Mouse (Mus musculus): ENCODE results near the gene Mindy4b-ps. TPM values are rescaled to one million over a fixed set of nuclear protein-coding genes. Genes with fewer than 3 reads are reported as not detected.

Mindy4b-ps gene
- total RNA-seq, 2 experiments from 2014 or later = not detected

DNA sequence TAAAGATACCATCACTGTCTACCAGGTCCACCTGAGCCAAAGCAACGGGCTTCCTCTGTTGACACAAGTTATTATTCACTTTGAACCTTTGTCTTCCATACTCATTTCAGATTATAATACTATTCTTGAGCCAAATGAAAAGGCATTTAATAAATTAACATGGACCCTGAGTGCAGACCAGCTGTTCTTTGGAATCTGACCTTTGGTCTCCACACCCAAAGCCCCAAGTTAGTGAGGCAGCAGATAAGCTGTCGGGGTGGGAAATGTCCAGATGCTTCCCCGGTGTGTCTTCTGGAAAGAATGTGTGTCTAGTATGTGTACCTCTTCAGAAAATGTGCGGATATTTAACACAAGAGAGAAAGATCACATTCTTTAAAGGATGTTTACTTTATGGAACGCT is 33.1 kb downstream of the Mindy4b-ps start:
- no peak for ATAC-seq (replicated peaks; ENCODE audit: low FRiP score, poor library complexity, severe bottlenecking)

GRCm38 (mm10) chr3:58786470-58786869 is 35.6 kb downstream of the Mindy4b-ps start:
- no peak for ATAC-seq (replicated peaks; ENCODE audit: low FRiP score, poor library complexity, severe bottlenecking)

GRCm38 (mm10) chr3:58785863-58786262 is 36.2 kb downstream of the Mindy4b-ps start:
- no peak for ATAC-seq (replicated peaks; ENCODE audit: low FRiP score, poor library complexity, severe bottlenecking)

- no peak for ATAC-seq (replicated peaks; ENCODE audit: low FRiP score, poor library complexity, severe bottlenecking)
Observed at GRCm38 (mm10) chr3:58784219-58785092, 37.7 kb downstream of the Mindy4b-ps start.

- ATAC-seq (replicated peaks; ENCODE audit: low FRiP score, poor library complexity, severe bottlenecking) = no peak
Observed at GRCm38 (mm10) chr3:58783602-58784218, 38.4 kb downstream of the Mindy4b-ps start.

GRCm38 (mm10) chr3:58756429-58756828 is 65.7 kb downstream of the Mindy4b-ps start:
- ATAC-seq (replicated peaks; ENCODE audit: low FRiP score, poor library complexity, severe bottlenecking) = no peak

- ATAC-seq (replicated peaks; ENCODE audit: low FRiP score, poor library complexity, severe bottlenecking) = no peak
Observed at GRCm38 (mm10) chr3:58755769-58756168, 66.3 kb downstream of the Mindy4b-ps start.

DNA sequence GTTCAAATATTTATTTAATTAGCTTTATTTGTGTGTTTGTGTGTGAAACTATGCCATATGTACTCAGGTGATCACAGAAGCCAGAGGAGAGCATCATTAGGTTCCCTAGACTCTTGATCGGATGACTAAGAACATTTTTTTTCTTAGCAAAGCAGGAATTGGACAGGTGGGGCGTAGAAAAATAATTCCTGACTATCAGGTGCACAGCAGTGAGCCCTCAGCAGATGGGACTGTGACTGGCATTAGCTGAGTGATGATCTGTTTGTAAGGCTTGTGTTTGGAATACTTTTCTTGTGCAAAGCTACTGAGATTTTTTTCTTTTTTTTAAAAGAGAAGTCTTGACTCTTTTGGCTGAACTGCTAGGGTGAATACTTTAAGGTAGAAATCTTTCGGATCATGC is 67.8 kb downstream of the Mindy4b-ps start:
- no peak for ATAC-seq (replicated peaks; ENCODE audit: low FRiP score, poor library complexity, severe bottlenecking)

DNA sequence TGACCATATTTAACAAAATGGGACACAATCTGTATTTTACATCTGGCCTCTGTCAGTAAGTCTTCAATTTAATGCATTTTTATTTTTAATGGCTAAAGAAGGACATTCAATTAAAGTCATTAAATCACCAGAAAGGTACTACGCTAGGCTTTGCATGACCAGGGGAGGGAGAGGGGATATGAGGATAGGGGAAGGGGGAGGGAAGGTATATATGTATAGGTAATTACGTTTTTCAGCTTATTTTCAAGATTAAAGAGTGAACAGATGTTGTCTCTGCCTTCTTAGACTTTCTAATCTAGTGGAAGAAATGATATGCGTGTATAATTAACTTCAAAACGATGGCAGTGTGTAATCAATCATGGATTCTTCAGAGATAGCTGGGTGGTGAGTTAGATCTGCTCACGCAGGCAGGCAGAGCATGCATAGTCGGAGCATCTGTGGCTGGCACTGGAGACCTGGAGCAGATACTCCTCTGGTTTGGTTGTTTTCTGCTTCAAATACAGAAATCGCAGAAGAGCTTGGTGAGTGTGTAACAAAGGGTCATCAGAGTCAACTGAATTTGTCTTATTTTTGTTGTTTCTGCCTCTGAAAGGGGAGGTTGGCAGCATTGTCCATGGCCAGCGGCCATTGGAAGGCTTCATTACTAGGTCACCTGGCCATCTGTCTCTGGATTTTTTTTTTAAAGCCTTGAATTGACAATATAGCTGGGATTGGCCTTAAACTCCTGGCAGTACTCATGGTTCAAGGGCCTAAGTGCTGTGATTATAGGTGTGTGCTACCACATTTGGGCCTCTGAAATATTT is 70.1 kb downstream of the Mindy4b-ps start:
- ATAC-seq (replicated peaks; ENCODE audit: low FRiP score, poor library complexity, severe bottlenecking) = no peak

DNA sequence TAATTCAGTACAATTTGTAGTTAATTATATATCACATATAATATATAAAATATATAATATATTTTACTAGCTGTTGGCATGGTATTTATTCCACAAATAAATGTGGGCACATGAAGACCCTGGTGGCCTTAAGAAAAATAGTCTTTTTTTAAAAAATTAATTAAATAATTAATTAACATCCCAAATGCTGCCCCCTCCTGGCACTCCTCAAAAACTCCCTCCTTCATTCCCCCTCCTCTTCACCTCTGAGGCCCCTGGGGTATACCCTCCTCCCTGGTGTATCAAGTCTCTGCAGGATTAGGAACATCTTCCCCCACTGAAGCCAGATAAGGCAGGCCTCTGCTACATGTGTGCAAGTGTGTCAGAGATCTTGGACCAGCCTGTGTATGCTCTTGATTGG is 73.4 kb downstream of the Mindy4b-ps start:
- no peak for ATAC-seq (replicated peaks; ENCODE audit: low FRiP score, poor library complexity, severe bottlenecking)

GRCm38 (mm10) chr3:58747924-58748323 is 74.2 kb downstream of the Mindy4b-ps start:
- ATAC-seq (replicated peaks; ENCODE audit: low FRiP score, poor library complexity, severe bottlenecking) = no peak

DNA sequence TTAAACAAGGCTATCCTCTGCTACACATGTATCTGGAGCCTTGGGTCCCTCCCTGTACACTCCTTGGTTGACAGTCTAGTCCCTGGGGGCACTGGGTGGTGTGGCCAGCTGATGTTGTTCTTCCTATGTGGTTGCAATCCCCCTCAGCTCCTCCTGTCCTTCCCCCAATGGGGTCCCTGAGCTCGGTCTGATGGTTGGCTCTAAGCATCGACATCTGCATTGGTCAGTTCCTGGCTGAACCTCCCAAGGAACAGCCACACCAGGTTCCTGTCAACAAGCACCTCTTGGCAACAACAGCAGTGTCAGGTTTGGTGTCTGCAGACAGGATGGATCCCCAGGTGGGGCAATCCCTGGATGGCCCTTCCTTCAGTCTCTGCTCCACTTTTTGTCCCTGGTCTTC is 82.6 kb downstream of the Mindy4b-ps start:
- no peak for ATAC-seq (replicated peaks; ENCODE audit: low FRiP score, poor library complexity, severe bottlenecking)

Other genes with a start within 250 kb of the Mindy4b-ps start
- 79.7 and 85.5 TPM in 2 replicates for gene Selenot, start 245.7 kb downstream of the Mindy4b-ps start, total RNA-seq (2015; ENCODE audit: low replicate concordance)
- 109 and 119 TPM in 2 replicates for gene Selenot, start 245.7 kb downstream of the Mindy4b-ps start, total RNA-seq (2017; ENCODE audit: low replicate concordance)
- not detected in 2 replicates for gene Erich6, start 185.1 kb downstream of the Mindy4b-ps start, total RNA-seq (2015; ENCODE audit: low replicate concordance)
- gene Erich6, start 185.1 kb downstream of the Mindy4b-ps start, total RNA-seq (2017; ENCODE audit: low replicate concordance) = not detected in 2 replicates
- gene Siah2, start 129.9 kb downstream of the Mindy4b-ps start, total RNA-seq (2015; ENCODE audit: low replicate concordance) = 0.84 and 5.0 TPM in 2 replicates
- 1.5 and 2.1 TPM in 2 replicates for gene Siah2, start 129.9 kb downstream of the Mindy4b-ps start, total RNA-seq (2017; ENCODE audit: low replicate concordance)
- gene Clrn1, start 63.0 kb upstream of the Mindy4b-ps start, total RNA-seq (2015; ENCODE audit: low replicate concordance) = not detected in 2 replicates
- gene Clrn1, start 63.0 kb upstream of the Mindy4b-ps start, total RNA-seq (2017; ENCODE audit: low replicate concordance) = not detected in 2 replicates
- 0.38 and 2.1 TPM in 2 replicates for gene Med12l, start 183.5 kb upstream of the Mindy4b-ps start, total RNA-seq (2015; ENCODE audit: low replicate concordance)
- 0.28 and 0.34 TPM in 2 replicates for gene Med12l, start 183.5 kb upstream of the Mindy4b-ps start, total RNA-seq (2017; ENCODE audit: low replicate concordance)